Mouse (Mus musculus): ENCODE data around the gene Atp7a. TPM values are rescaled to one million over a fixed set of nuclear protein-coding genes. Genes with fewer than 3 reads are reported as not detected.

The Atp7a gene
- polyA plus RNA-seq, 1 experiment from 2014 or later = 9.1 TPM

DNA sequence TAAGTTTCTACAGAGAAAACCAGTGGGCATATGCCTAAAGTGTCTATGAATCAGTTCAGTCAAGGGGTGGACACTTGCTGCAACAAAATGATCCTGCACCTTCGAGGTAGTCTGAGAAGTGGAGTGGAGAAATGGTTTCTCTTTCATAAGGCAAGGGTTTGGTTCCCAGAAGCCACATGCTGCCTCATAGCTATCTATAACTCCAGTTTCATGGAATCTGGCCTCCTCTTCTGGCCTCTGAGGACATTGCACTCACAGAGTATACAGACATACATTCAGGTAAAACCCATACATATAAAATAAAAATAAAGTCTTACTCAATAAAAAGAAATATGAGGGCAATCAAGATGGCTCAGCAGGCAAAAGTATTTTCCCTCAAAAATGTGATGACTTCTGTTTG is 138.0 kb downstream of the Atp7a start:
- no peak for DNase-seq (ENCODE audit: low spot score)

GRCm38 (mm10) chrX:106171106-106171852 is 144.2 kb downstream of the Atp7a start:
- peak; percentile 79 for DNase-seq (ENCODE audit: low spot score)

- DNase-seq (ENCODE audit: low spot score) = peak; percentile 40
These were observed 144.7 kb downstream of the Atp7a start for GRCm38 (mm10) chrX:106171853-106172154.

Other genes starting within 250 kb of the Atp7a start
- 153 and 190 TPM in 2 replicates for gene Atrx, start 97.9 kb upstream of the Atp7a start, polyA plus RNA-seq (2015; fragmentation: Nextera tagmentation; extraction: Ambion mirVana)
- gene Magt1, start 15.4 kb upstream of the Atp7a start, polyA plus RNA-seq (2015; fragmentation: Nextera tagmentation; extraction: Ambion mirVana) = 43.2 and 44.9 TPM in 2 replicates
- gene Cox7b, start 11.6 kb upstream of the Atp7a start, polyA plus RNA-seq (2015; fragmentation: Nextera tagmentation; extraction: Ambion mirVana) = 400 and 489 TPM in 2 replicates
- gene Tlr13, start 115.9 kb downstream of the Atp7a start, polyA plus RNA-seq (2015; fragmentation: Nextera tagmentation; extraction: Ambion mirVana) = 0.87 and 0.89 TPM in 2 replicates
- gene Pgk1, start 159.8 kb downstream of the Atp7a start, polyA plus RNA-seq (2015; fragmentation: Nextera tagmentation; extraction: Ambion mirVana) = 236 and 245 TPM in 2 replicates
- gene Taf9b, start 193.9 kb downstream of the Atp7a start, polyA plus RNA-seq (2015; fragmentation: Nextera tagmentation; extraction: Ambion mirVana) = 10.8 and 13.7 TPM in 2 replicates
- gene Fnd3c2, start 228.1 kb downstream of the Atp7a start, polyA plus RNA-seq (2015; fragmentation: Nextera tagmentation; extraction: Ambion mirVana) = not detected in 2 replicates